Mouse (Mus musculus) CH12.LX (cell line): ENCODE results near the gene Aatk.

ENCODE experiments used
- CHD2 ChIP-seq: IDR thresholded peaks from 2 replicates; pipeline ENCODE4 v1.6.1; 2011; ENCODE audit warnings: low read length, improper control_type of control experiment
- CTCF ChIP-seq, 2 experiments: IDR thresholded peaks in 1 of 2; conservative IDR thresholded peaks in 1 of 2; 2 replicates each; pipeline ENCODE4 v1.5.1; 2011 to 2012; ENCODE audit warnings: low read depth in 2 of 2, low read length in 2 of 2, improper control_type of control experiment in 1 of 2, inconsistent platforms in 1 of 2, mild to moderate bottlenecking in 1 of 2, moderate library complexity in 1 of 2
- ELF1 ChIP-seq: IDR thresholded peaks from 2 replicates; pipeline ENCODE4 v1.6.1; 2014; ENCODE audit warnings: low read depth, mild to moderate bottlenecking, inconsistent platforms, low read length, improper control_type of control experiment
- EP300 ChIP-seq: IDR thresholded peaks from 2 replicates; pipeline ENCODE4 v1.6.1; 2011; ENCODE audit warnings: low read length, improper control_type of control experiment
- KAT2A ChIP-seq: IDR thresholded peaks from 2 replicates; pipeline ENCODE4 v1.6.1; 2012; ENCODE audit warnings: low read length, improper control_type of control experiment, inconsistent platforms; ENCODE audit not compliant: insufficient replicate concordance
- MXI1 ChIP-seq: IDR thresholded peaks from 2 replicates; pipeline ENCODE4 v1.6.1; 2011; ENCODE audit warnings: mild to moderate bottlenecking, low read depth, low read length, improper control_type of control experiment
- NELFE ChIP-seq: IDR thresholded peaks from 2 replicates; pipeline ENCODE4 v1.6.1; 2011; ENCODE audit warnings: low read depth, low read length, improper control_type of control experiment
- POLR2A ChIP-seq: IDR thresholded peaks from 2 replicates; pipeline ENCODE4 v1.6.1; 2011; ENCODE audit warnings: low read depth, mild to moderate bottlenecking, improper control_type of control experiment, low read length
- RCOR1 ChIP-seq: conservative IDR thresholded peaks from 2 replicates; pipeline ENCODE4 v1.6.1; 2012; ENCODE audit warnings: low read depth, mild to moderate bottlenecking, inconsistent platforms, low read length, improper control_type of control experiment
- UBTF ChIP-seq: IDR thresholded peaks from 2 replicates; pipeline ENCODE4 v1.6.1; 2012; ENCODE audit warnings: low read depth, mild to moderate bottlenecking, inconsistent platforms, low read length, improper control_type of control experiment, moderate library complexity
- USF1 ChIP-seq: IDR thresholded peaks from 2 replicates; pipeline ENCODE4 v1.6.1; 2014; ENCODE audit warnings: low read depth, mild to moderate bottlenecking, inconsistent platforms, low read length, improper control_type of control experiment
- ZKSCAN1 ChIP-seq: IDR thresholded peaks from 2 replicates; pipeline ENCODE4 v1.6.1; 2012; ENCODE audit warnings: low read depth, inconsistent platforms, low read length, improper control_type of control experiment, borderline replicate concordance

- TF ChIP-seq POLR2A, result no peak
- TF ChIP-seq CHD2, result no peak
- no peak for TF ChIP-seq UBTF
- TF ChIP-seq NELFE, result no peak
- no peak for TF ChIP-seq RCOR1
- TF ChIP-seq EP300, result no peak
- TF ChIP-seq ZKSCAN1, result no peak
- TF ChIP-seq KAT2A, result no peak
- no peak for TF ChIP-seq CTCF (conservative IDR thresholded peaks at IDR 0.05 in 1 of 2, IDR thresholded peaks at IDR 0.05 in 1 of 2; ENCODE audit: low read depth in 2 of 2, low read length in 2 of 2)
- no peak for TF ChIP-seq MXI1
- TF ChIP-seq ELF1, result no peak
- TF ChIP-seq USF1, result no peak
Observed at GRCm38 (mm10) chr11:120032052-120032451, 14.9 kb downstream of the Aatk start.
